Mouse (Mus musculus): Measurements from ENCODE around the gene Rxfp3.

Rxfp3 gene

GRCm38 (mm10) chr15:11037711-11038110, at the start of gene Rxfp3:
Gene Rxfp3 (minus strand): TSS chr15:11037991.
- DNase-seq = peak; percentile 6

- DNase-seq = no peak
These were observed 47.2 kb upstream of the Rxfp3 start for GRCm38 (mm10) chr15:11084993-11085365.

DNA sequence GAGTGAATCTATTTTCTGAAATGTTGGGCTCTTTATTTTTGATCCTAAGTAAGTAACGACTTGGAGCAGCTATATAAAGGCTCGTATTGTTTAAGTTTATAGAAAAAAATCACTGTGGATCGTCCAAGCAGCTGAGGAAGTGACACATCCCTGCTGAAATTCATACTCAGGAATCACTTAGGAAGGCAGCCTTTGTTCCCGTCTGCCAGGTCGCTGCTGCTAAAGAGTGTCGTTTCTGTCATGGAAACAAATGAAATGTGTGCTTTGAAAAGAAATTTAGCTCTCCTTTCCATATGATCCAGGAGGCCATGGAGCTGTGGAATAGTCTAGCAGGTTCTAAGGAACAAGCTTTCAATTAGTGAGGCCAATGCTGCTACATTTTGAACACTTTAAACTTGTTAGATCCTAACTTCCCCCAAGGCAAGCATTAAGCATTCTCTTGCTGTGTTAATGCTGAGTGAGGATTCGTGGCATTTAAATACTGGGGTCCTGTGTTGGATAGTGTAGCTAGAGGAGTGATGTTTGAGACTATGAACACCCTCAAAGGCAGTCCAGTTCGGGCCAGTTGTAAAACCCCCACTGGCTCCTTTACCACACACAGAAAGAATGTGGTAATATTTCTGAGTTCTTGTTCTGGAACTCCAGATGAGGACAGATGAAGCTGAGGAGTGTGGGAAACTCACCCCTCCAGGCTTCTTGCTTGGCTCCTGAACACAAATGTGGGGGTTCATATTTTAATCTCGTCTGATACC, 46.6 kb upstream of the Rxfp3 start:
- DNase-seq = no peak

- DNase-seq = no peak
These were observed 45.9 kb upstream of the Rxfp3 start for GRCm38 (mm10) chr15:11083678-11084077.

DNA sequence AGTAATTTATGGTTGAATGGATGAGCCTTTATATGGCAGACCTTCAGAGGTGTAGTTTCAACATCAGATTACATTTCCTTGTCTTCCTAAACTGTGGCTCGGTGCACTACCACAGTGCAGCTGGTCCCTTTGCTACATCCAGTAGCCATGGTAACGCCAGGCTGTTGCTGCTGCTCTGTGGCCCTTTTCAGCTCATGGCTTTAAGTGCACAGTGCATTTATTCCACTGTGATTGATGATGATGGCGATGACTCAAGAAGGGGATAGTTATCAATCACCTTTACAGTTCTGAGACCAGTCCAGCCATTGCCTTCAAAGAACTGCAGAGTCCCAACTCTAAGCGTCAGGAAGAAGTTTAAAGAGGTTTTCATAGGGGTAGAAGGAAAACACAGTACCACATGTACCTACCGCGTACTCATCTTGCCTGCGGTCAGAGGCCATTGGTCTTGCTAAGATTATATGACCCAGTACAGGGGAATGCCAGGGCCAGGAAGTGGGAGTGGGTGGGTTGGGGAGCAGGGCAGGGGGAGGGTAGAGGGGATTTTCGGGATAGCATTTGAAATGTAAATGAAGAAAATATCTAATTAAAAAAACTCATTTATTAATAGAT, 45.3 kb upstream of the Rxfp3 start:
- no peak for DNase-seq

GRCm38 (mm10) chr15:11075726-11076361, 38.1 kb upstream of the Rxfp3 start:
- DNase-seq = no peak

DNA sequence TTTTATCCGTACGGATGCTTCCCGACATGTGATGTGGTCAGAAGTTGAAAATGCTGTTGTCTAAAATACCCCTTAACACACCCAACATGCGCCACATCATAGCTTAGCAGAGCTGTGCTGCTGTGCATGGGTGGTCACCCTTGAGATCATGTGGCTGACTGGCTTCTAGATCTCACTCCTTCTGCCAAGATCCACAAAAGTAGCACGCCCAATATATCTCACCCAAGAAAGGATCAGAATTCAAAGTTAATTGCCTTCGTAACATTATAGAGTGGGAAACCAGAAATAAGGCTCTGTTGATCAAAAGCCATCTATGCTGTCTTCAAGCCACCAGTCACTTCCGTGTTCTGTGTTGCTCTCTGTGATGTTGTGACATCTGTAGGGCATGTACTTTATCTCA, 30.1 kb upstream of the Rxfp3 start:
- no peak for DNase-seq

GRCm38 (mm10) chr15:11066299-11066698, 28.5 kb upstream of the Rxfp3 start:
- no peak for DNase-seq

DNA sequence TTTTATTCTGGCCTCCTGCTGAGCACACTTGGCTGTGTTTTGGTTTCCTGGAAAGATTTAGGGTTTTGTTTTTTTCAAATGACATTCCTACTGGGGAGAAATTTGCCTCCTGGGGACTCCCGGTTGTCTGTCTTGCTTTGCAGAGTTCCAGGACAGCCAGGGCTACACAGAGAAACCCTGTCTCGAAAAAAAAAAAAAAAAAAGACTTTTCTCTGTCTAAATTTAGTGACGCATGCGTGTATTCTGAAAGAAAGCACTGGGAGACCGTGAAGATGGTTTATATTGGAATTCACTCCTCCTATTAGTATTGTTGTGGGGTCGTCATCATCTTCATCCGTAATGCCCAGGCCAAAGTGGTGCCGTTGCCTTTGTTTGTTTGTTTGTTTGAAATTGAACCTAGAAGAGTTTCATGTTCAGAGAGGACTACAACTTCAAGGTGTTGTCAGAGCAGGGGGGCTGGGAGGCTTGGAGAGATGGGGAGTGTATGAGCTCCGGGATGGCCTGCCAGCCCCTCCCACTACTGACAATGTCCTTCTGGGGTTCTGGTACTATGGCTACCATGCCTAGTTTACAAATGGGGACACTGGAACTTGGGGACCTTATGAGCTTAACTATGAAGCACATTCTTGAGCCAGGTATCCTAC, 27.9 kb upstream of the Rxfp3 start:
- no peak for DNase-seq

DNA sequence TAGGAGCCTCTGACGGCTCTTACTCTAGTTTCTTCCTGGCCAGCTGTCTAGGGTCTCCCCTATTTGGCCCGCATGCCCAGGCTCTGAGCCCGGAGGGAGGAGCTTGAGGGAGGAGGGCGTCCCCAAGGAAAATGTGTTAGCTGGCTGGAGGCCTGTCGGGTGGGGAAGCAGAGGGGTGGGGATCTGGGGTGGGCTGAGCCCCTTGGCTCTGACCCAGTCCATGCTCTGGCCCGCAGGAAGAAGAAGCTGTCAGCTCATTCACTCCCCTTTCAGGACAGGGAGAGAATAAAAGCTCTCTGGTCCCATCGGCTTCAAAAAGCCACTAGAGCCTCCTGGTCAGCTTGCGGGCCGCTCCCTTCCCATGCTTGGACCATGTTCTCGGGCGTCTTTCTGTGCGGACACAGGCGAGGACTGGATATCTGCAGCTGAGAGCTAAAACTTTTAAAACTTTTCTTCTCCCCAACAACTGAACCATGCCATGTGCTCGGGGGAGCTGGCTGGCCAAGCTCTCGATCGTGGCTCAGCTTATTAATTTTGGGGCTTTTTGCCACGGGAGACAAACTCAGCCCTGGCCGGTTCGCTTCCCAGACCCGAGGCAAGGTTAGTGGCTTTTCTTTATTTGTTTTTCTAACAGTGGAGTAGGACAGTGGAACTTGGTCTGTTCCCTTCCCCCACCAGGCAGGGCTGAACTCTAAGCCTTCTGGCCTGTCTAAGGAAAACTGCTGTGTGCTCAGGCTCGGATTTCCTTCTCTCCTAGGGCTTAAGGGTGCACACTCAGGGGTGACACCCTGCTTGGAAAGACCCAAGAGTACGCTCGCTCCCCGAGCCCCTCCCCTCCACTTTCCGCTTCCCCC, 27.0 kb upstream of the Rxfp3 start, which contains the start of gene Adamts12:
Adamts12 (plus strand) TSS at position 233 of the 854 bp plus-strand sequence.
- no peak for DNase-seq

GRCm38 (mm10) chr15:11064160-11064557, 26.4 kb upstream of the Rxfp3 start:
- no peak for DNase-seq

DNA sequence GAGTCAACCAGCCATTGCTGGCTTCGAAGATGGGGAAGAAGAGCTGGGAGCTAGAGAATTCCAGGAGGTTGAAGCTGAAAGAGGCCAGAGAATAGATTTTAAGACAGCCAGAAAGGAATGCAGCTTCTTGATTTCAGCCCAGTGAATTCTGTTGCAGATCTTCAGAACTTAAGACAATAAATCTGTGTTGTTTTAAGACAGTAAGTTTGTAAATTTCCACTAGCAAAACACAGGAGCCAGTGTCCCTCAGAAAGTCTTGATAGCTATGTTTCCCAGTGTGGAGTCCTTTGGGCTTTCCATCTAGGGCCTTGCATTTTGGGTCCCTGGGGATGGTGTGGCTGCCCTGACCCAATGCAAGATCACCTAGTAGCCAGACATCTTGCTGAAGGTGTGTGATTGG, 25.1 kb upstream of the Rxfp3 start:
- no peak for DNase-seq

DNA sequence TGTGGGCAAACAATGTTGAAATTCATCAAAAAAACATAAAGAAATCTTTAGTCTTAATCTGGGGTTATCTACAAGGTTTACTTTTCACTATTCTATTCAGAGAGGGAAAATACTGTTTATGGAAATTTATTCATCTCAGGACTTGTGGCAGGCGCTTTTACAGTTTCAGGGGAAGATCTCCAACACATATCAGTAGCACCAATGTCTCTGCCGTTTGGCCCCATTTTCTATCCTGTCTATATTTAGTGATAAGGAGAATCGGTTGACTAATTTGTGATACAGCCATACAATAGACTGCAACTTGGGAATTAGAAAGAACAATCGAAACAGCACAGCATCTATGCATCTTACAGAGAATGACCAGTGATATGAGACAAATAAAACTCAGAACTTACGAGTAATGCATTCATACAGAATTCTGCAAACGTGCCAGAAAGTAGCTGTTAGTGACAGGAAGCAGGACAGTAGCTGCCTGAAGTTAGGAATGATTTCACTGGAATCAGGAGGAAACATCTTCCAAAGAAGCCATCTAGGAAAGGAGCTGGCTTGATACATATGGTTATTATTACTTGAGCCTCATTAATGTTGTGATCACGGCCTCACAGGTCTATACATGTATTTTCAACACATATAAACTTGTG, 16.8 kb upstream of the Rxfp3 start:
- DNase-seq = no peak

DNA sequence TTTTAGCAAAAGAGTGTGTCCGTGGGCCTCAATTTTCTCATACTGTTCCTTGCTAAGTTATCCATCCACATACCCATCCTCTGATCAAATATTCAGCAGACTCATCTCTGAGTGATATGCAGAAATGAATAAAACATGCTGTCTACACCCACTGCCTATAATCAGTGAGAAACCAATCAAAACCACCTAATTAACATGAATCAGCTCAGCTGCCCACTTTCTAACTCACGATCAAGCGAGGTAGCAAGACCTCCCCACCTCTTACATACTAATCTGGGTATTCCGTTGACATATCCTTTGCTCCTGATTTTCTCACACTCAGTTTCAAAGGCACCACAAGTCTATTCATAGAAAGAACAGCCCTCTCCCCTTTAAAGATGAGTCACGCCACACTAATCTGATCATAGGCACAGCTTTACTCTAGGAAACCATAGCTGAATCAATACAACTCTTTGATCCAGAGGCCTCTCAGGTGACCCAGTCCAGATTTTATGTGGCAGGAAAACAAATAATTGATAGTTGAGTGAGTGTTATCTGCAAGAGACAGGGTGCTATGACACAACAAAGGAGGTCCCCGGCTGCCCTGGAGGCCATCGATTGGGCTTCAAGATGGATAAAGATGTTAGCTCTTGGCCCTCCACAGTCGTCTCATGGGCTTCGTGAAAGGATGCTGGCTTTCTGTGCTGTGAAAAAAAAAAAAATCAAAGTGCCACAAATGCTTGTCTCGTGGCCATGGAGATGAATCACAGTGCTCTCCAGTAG, 16.1 kb upstream of the Rxfp3 start:
- DNase-seq = no peak

GRCm38 (mm10) chr15:11042828-11043227, 5.0 kb upstream of the Rxfp3 start:
- DNase-seq = no peak

GRCm38 (mm10) chr15:11041229-11041628, 3.4 kb upstream of the Rxfp3 start:
- DNase-seq = no peak

- DNase-seq = no peak
These were observed 2.3 kb upstream of the Rxfp3 start for GRCm38 (mm10) chr15:11040067-11040466.

DNA sequence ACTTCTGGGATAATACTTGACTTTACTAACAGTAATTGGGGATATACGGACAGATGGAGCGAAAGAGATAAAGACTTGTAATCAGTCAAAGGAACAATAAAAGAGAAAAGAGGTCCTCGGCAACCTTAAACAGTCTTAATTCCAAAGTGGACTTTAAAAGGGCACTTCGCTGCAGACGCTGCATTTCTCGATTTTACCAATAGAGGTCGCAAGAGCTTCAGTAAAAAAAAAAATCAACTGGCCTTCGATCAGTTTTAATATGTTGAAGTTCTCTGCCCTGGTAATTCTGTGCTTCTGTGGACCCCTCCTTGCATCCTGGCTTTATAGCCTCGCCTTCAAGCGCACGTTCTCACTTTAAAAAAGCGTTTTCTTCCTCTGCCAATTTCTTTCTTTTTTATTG, 685 bp upstream of the Rxfp3 start:
- DNase-seq = peak; percentile 39

GRCm38 (mm10) chr15:11037376-11037695, 455 bp downstream of the Rxfp3 start:
- no peak for DNase-seq

GRCm38 (mm10) chr15:11036535-11037375, 1.0 kb downstream of the Rxfp3 start:
- peak; percentile 16 for DNase-seq
